Mouse (Mus musculus): Measurements from ENCODE around the gene Lmbrd1. TPM values are rescaled to one million over a fixed set of nuclear protein-coding genes. Genes with fewer than 3 reads are reported as not detected.
"Not testable (repeated sequence)": the region's sequence is repeated elsewhere in the genome, so short reads cannot be mapped to it uniquely, and the experiment has no call there.

Lmbrd1 gene
- polyA plus RNA-seq, 1 experiment, result 104 TPM

- TF ChIP-seq POLR2A (IDR thresholded peaks at IDR 0.05; ENCODE audit: borderline replicate concordance, insufficient read depth, low read length), result no peak
- TF ChIP-seq CTCF (IDR thresholded peaks at IDR 0.05; ENCODE audit: borderline replicate concordance, insufficient read depth, low read depth, low read length), result no peak
- 96% methylated on average over 3 of the region's 3 CpGs for whole genome bisulfite sequencing
Measured at GRCm38 (mm10) chr1:24732286-24732685, 53.9 kb downstream of the Lmbrd1 start.

GRCm38 (mm10) chr1:24734866-24735265 is 56.4 kb downstream of the Lmbrd1 start:
- TF ChIP-seq POLR2A (IDR thresholded peaks at IDR 0.05; ENCODE audit: borderline replicate concordance, insufficient read depth, low read length), result no peak
- no peak for TF ChIP-seq CTCF (IDR thresholded peaks at IDR 0.05; ENCODE audit: borderline replicate concordance, insufficient read depth, low read depth, low read length)
- WGBS, result 30% methylated on average over 5 of the region's 5 CpGs
- no peak overlapping the region for H3K27ac ChIP-seq (ENCODE audit: insufficient read depth, low read length)

More at GRCm38 (mm10) chr1:24732286-24732685, 53.9 kb downstream of the Lmbrd1 start:
- Histone ChIP-seq H3K4me1 (ENCODE audit: control insufficient read depth, insufficient read depth, low read length) (no peaks in the 10 kb centered on the region), H3K27ac (ENCODE audit: insufficient read depth, low read length) (no peak overlapping the region), H3K27me3 (ENCODE audit: control insufficient read depth, insufficient read depth, low read length) (no peaks in the 10 kb centered on the region), H3K4me3 (replicated peaks; ENCODE audit: insufficient read depth, low read depth, low read length) (no peak overlapping the region)
- no peak for DNase-seq

GRCm38 (mm10) chr1:24740903-24741302 is 62.5 kb downstream of the Lmbrd1 start:
- Histone ChIP-seq H3K27ac (ENCODE audit: insufficient read depth, low read length) (no peak overlapping the region), H3K4me1 (ENCODE audit: control insufficient read depth, insufficient read depth, low read length) (no peaks in the 10 kb centered on the region), H3K4me3 (replicated peaks; ENCODE audit: insufficient read depth, low read depth, low read length) (no peak overlapping the region), H3K27me3 (ENCODE audit: control insufficient read depth, insufficient read depth, low read length) (no peaks in the 10 kb centered on the region)
- DNase-seq, result no peak
- 85% methylated on average over 3 of the region's 3 CpGs for WGBS
- TF ChIP-seq CTCF (IDR thresholded peaks at IDR 0.05; ENCODE audit: borderline replicate concordance, insufficient read depth, low read depth, low read length) (no peak), POLR2A (IDR thresholded peaks at IDR 0.05; ENCODE audit: borderline replicate concordance, insufficient read depth, low read length) (no peak)

More at GRCm38 (mm10) chr1:24734866-24735265, 56.4 kb downstream of the Lmbrd1 start:
- Histone ChIP-seq H3K27me3 (ENCODE audit: control insufficient read depth, insufficient read depth, low read length) (no peaks in the 10 kb centered on the region), H3K4me1 (ENCODE audit: control insufficient read depth, insufficient read depth, low read length) (no peaks in the 10 kb centered on the region), H3K4me3 (replicated peaks; ENCODE audit: insufficient read depth, low read depth, low read length) (no peak overlapping the region)
- DNase-seq, result no peak

GRCm38 (mm10) chr1:24741552-24741951 is 63.1 kb downstream of the Lmbrd1 start:
- WGBS, result 68% methylated on average over 3 of the region's 3 CpGs
- Histone ChIP-seq H3K4me3 (replicated peaks; ENCODE audit: insufficient read depth, low read depth, low read length) (no peak overlapping the region), H3K27ac (ENCODE audit: insufficient read depth, low read length) (no peak overlapping the region), H3K27me3 (ENCODE audit: control insufficient read depth, insufficient read depth, low read length) (no peaks in the 10 kb centered on the region), H3K4me1 (ENCODE audit: control insufficient read depth, insufficient read depth, low read length) (no peaks in the 10 kb centered on the region)
- TF ChIP-seq POLR2A (IDR thresholded peaks at IDR 0.05; ENCODE audit: borderline replicate concordance, insufficient read depth, low read length), result no peak
- no peak for TF ChIP-seq CTCF (IDR thresholded peaks at IDR 0.05; ENCODE audit: borderline replicate concordance, insufficient read depth, low read depth, low read length)
- DNase-seq, result no peak

GRCm38 (mm10) chr1:24743191-24743924 is 64.9 kb downstream of the Lmbrd1 start:
- Histone ChIP-seq H3K4me1 (ENCODE audit: control insufficient read depth, insufficient read depth, low read length) (no peaks in the 10 kb centered on the region), H3K27me3 (ENCODE audit: control insufficient read depth, insufficient read depth, low read length) (no peaks in the 10 kb centered on the region), H3K27ac (ENCODE audit: insufficient read depth, low read length) (no peak overlapping the region), H3K4me3 (replicated peaks; ENCODE audit: insufficient read depth, low read depth, low read length) (no peak overlapping the region)
- no peak for DNase-seq
- TF ChIP-seq POLR2A (IDR thresholded peaks at IDR 0.05; ENCODE audit: borderline replicate concordance, insufficient read depth, low read length) (no peak), CTCF (IDR thresholded peaks at IDR 0.05; ENCODE audit: borderline replicate concordance, insufficient read depth, low read depth, low read length) (no peak)
- WGBS, result 94% methylated on average over 9 of the region's 9 CpGs

GRCm38 (mm10) chr1:24752715-24753114 is 74.3 kb downstream of the Lmbrd1 start:
- Histone ChIP-seq H3K4me3 (replicated peaks; ENCODE audit: insufficient read depth, low read depth, low read length) (no peak overlapping the region), H3K27me3 (ENCODE audit: control insufficient read depth, insufficient read depth, low read length) (no peaks in the 10 kb centered on the region), H3K27ac (ENCODE audit: insufficient read depth, low read length) (no peak overlapping the region), H3K4me1 (ENCODE audit: control insufficient read depth, insufficient read depth, low read length) (peaks cover 4% of the 10 kb centered on the region; the same call in 1 of the 2 replicates)
- TF ChIP-seq POLR2A (IDR thresholded peaks at IDR 0.05; ENCODE audit: borderline replicate concordance, insufficient read depth, low read length) (no peak), CTCF (IDR thresholded peaks at IDR 0.05; ENCODE audit: borderline replicate concordance, insufficient read depth, low read depth, low read length) (no peak)
- no peak for DNase-seq
- WGBS, result 77% methylated on average over 4 of the region's 4 CpGs

- TF ChIP-seq CTCF (IDR thresholded peaks at IDR 0.05; ENCODE audit: borderline replicate concordance, insufficient read depth, low read depth, low read length) (no peak), POLR2A (IDR thresholded peaks at IDR 0.05; ENCODE audit: borderline replicate concordance, insufficient read depth, low read length) (no peak)
- no peaks in the 10 kb centered on the region for H3K27me3 ChIP-seq (ENCODE audit: control insufficient read depth, insufficient read depth, low read length)
- DNase-seq, result peak; percentile 58 to 70
- H3K4me3 ChIP-seq (replicated peaks; ENCODE audit: insufficient read depth, low read depth, low read length), result no peak overlapping the region
- 0 out of 2 replicates have a peak overlapping the region, but pooled peaks have one; percentile 5 for H3K27ac ChIP-seq (ENCODE audit: insufficient read depth, low read length)
- H3K4me1 ChIP-seq (ENCODE audit: control insufficient read depth, insufficient read depth, low read length), result peaks cover 7% of the 10 kb centered on the region
- WGBS, result 11% methylated on average over 8 of the region's 8 CpGs
Measured at GRCm38 (mm10) chr1:24758516-24758915, 80.1 kb downstream of the Lmbrd1 start.

GRCm38 (mm10) chr1:24766466-24766865 is 88.0 kb downstream of the Lmbrd1 start:
- TF ChIP-seq POLR2A (IDR thresholded peaks at IDR 0.05; ENCODE audit: borderline replicate concordance, insufficient read depth, low read length), result no peak
- no peak for TF ChIP-seq CTCF (IDR thresholded peaks at IDR 0.05; ENCODE audit: borderline replicate concordance, insufficient read depth, low read depth, low read length)
- Histone ChIP-seq H3K27me3 (ENCODE audit: control insufficient read depth, insufficient read depth, low read length) (no peaks in the 10 kb centered on the region), H3K27ac (ENCODE audit: insufficient read depth, low read length) (no peak overlapping the region), H3K4me3 (replicated peaks; ENCODE audit: insufficient read depth, low read depth, low read length) (no peak overlapping the region), H3K4me1 (ENCODE audit: control insufficient read depth, insufficient read depth, low read length) (no peaks in the 10 kb centered on the region)
- WGBS, result 83% methylated on average over 8 of the region's 8 CpGs
- no peak for DNase-seq

- H3K27ac ChIP-seq (ENCODE audit: insufficient read depth, low read length); H3K27me3 ChIP-seq (ENCODE audit: control insufficient read depth, insufficient read depth, low read length); DNase-seq; H3K4me1 ChIP-seq (ENCODE audit: control insufficient read depth, insufficient read depth, low read length); H3K4me3 ChIP-seq (replicated peaks; ENCODE audit: insufficient read depth, low read depth, low read length): not testable (repeated sequence)
- 88% methylated on average over 3 of the region's 3 CpGs for WGBS
Measured at GRCm38 (mm10) chr1:24767197-24767596, 88.8 kb downstream of the Lmbrd1 start.
